Mouse (Mus musculus) granulocyte monocyte progenitor cell, adult 5-6 weeks (primary cell): Measurements from ENCODE around the gene Eef2kmt. TPM values are rescaled to one million over a fixed set of nuclear protein-coding genes. Genes with fewer than 3 reads are reported as not detected.
A peak's percentile ranks its signal among the peaks of the same experiment; 100 is the strongest.
"Not testable (repeated sequence)": the region's sequence is repeated elsewhere in the genome, so short reads cannot be mapped to it uniquely, and the experiment has no call there.

Experiments used
- ATAC-seq: replicated peaks from 2 replicates; pipeline ENCODE4 v1.8.0; 2016; ENCODE audit warnings: mild to moderate bottlenecking, moderate TSS enrichment, inconsistent platforms; ENCODE audit not compliant: poor library complexity, severe bottlenecking
- total RNA-seq, 2 experiments: library from RNA; stranded (forward) in 1 of 2; stranded (reverse) in 1 of 2; fragments of 200-712, 200-1000 nt in 1 of 2; fragments of >200 nt in 1 of 2; fragmentation: Nextera tagmentation in 1 of 2; gene quantifications; 2 replicates each; pipeline ENCODE4 v1.2.3; 2014 to 2017

The Eef2kmt gene
- total RNA-seq, 2 experiments from 2014 or later = 23.1 to 28.8 TPM

DNA sequence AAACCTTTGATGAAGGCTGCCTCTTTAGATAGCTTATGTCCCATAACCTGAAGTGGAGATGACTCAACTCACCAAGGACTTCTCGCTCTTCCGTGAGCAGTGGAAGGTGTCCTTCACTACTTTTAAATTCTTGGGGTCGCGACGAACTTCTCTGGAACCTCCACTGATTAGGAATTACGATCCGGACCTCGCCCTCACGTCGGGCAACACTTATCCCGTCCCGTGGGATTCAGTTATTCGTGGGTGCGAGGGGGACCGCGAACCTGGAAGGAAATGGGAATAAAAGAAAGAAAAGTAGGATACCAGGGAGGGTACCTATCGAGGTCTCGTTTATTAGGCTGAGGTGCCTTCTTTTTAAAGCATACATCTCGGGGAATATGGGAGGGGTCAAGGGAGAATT is 28.3 kb downstream of the Eef2kmt start:
- ATAC-seq = not testable (repeated sequence)

DNA sequence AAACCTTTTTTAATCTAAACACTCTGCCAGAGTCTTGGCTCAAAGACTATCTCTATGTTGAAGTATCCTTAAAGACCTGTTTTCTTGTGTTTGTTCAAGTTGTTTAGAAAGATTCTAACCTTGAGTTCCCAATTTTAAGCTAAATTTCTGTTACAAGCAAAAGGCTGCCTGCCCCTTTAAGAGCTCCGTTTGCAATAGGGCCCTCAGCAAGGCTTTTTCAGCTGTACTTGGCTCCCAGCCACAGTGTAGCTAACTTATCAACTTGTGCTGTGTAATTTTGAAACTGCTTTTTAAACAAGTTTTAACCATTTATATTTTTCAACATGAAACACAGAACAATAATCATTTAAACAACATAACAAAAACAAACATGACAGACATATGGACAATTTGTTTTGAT is 29.2 kb downstream of the Eef2kmt start:
- ATAC-seq = not testable (repeated sequence)

DNA sequence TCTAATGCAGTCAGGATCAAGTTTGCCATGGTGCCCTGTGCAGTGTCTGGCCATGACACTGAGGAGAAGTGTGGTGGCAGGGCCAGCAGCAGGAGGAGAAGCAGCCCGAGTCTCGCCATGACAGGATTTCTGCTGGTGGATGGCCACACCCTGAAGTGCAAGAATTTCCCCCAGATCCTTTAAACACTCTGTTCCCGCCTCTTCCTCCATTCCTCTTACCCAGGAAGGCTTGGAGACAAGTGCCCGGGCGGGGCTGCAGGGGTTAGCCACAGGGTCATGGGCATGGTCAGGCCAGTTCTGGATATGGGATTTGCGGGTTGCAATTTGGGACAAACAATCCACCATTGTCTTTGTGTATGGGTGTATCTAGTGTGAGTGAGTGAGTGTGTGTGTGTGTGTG is 33.6 kb downstream of the Eef2kmt start, which contains the start of gene AU021092:
Gene AU021092 (minus strand): TSS at position 160 of the 400 bp plus-strand sequence.
- no peak for ATAC-seq

DNA sequence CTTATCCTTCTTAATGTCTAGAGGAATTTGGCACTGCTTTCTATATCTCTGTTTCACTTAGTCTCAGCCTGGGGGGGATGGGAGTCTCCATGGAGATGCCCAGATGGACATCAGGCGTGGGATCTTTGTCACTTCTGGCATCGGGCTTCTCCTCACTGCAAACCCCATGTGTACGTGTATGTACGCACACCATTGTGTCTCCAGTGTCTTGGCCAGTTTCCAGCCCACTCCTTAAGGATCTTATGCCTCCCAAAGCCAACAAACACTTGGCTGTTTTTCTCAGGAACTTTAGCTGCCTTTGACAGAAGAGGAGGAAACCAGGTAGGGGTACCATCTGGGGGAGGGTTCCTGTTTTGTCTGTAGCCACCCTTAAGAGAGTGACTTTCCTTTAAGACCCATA is 34.4 kb downstream of the Eef2kmt start:
- ATAC-seq = no peak

DNA sequence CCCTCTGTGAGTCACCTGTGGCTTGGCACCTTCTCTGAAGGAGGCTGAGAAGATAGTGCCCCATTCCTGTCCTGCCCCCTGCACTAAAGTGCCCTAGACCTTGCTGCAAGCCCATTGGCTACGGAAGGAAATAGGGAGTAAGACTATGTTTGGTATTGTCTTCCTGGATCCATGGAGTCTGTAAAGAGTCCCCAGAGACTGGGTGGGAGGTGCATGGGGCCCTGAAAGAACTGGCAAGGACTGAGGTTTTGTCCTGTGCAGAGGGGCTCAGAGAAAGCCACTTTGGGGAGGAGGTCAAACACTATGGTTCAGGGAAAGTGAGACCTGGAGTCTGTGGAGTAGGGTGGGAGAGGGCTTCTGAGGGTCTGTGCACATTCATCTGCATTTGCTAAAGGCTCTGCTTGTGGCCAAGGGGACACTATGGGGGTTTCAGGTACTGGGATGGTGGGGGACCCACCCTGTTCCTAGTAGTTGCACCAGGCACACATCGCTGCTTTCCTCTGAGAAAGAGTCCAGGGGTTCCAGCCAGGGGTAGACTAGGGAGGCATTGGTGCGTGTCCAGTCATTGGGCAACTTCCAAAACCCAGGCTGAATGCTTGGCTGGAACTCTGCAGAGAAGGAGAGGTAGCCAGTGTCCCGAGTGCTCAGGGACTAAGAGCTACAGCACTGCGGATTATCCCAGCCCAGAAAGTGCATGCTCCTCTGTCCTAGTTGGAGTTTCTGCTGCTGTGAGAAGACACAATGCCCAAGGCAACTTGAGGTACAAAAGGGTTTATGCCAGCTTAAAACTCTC is 38.2 kb downstream of the Eef2kmt start:
- no peak for ATAC-seq

DNA sequence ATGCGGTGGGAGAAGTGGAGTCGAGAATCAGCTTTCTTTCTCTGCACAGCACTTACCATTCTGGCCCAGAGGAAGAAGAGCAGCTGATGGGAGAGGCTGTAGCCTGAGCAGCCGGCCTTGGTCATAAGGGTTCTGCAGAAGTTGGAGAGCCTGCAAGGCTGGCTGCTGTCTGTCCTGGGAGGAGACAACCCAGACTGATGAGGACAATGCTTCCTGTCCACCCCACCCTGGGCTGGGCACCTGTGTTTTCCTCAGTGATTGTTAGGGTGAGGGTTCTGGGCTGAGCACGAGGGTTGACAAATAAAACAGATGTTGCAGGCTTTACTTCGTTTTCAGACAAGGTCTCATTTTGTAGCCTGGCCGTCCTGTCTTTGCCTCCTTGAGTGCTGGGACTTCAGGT is 39.1 kb downstream of the Eef2kmt start:
- no peak for ATAC-seq

DNA sequence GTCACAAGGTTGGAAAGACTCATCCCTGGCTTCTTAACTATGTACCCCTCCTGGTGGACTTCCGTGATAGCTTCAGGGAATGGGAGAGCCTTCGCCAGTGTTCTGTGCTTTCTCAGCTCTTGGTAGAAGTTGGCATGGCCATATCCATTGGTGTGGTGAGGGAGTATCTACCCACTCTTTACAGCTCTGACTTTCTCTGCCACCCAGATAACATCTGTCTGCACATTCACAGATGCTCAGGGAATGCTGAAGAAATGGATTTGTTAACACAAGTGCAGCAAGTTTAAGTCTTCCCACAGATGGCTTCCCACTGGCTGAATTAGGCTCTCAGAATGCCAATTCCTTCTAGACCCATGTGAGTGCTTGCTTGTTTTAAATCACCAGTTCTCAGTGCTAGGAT is 41.7 kb downstream of the Eef2kmt start:
- ATAC-seq = no peak

DNA sequence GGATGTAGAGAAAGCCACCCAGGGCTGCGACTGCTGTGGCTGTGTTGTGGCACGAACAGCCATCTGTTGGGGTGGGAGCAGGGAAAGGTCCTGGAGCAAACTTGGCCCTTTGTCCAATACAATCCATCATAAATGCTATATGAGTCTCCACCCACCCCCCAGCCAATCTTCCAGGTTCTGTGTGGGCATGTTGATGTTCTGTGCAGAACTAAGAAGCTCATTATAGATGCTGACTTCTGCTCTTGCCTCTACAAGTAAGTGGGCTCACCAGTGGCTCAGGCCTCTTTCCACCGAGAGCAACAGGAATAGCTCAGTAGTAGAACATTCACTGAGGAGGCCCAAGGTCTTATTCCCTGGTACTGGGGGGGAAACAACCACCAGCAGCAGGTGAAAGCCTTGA is 43.6 kb downstream of the Eef2kmt start:
- ATAC-seq = no peak

DNA sequence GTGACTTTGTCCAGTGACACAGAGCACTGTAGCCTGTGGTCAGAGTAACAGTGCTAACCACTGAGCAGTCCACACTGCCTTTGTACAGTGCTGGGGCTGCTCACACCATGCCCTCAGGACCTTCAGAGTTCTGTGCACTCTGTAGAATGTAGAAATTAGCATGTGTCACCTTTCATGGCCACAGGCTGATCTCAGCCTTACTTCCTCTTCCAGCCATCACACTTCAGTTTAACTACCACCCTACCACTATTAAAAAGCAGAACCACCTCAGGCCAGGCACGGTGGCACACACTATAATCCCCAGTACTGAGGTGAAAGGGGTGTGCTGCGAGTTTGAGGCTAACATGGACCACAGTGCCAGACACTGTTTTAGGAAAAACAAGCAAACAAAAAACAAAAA is 45.4 kb downstream of the Eef2kmt start:
- ATAC-seq = peak; percentile 94

DNA sequence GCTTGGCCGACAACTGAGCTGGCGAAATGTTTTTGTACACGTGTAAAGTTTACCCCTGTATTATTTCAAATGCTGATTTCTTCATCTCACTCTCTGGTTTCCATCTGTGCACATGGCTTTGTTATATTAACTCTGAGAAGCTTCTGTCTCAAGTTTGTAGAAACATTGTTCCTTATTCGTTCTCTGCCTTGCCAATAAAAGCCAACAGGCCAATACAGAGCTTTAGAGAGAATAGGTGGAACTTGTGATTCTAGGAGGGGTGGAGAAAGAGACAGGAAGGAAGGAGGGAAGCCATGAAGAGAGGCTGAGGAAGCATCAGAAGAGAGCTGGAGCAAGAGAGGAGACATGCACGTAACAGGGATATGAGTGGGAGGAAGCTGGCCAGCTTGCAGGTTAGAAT is 49.7 kb downstream of the Eef2kmt start:
- no peak for ATAC-seq

DNA sequence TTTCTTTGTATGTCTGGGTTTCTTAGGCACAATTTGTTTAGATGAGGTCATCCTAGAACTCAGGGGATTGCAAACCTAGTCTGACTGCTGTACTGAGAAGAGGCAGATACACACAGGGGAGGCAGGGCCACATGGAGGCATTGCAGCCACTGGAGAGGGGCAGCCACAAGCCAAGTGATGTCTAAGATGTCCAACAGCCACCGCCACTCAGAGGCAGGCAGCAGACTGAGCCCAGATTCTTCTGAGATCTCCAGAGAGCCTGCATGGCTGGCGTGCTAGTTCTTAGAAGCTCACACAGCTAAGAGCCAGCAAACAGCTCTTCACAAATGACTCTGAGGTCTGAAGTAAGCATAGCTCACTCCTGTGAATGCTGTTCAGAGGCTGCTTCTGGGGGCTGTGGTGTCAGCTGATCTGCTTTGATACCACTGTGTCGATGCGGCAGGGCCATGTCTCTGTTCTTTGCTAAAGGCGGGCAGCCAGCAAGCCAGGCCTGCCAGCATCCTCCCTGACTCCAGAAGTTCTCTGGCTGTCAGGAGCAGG is 50.3 kb downstream of the Eef2kmt start:
- no peak for ATAC-seq

DNA sequence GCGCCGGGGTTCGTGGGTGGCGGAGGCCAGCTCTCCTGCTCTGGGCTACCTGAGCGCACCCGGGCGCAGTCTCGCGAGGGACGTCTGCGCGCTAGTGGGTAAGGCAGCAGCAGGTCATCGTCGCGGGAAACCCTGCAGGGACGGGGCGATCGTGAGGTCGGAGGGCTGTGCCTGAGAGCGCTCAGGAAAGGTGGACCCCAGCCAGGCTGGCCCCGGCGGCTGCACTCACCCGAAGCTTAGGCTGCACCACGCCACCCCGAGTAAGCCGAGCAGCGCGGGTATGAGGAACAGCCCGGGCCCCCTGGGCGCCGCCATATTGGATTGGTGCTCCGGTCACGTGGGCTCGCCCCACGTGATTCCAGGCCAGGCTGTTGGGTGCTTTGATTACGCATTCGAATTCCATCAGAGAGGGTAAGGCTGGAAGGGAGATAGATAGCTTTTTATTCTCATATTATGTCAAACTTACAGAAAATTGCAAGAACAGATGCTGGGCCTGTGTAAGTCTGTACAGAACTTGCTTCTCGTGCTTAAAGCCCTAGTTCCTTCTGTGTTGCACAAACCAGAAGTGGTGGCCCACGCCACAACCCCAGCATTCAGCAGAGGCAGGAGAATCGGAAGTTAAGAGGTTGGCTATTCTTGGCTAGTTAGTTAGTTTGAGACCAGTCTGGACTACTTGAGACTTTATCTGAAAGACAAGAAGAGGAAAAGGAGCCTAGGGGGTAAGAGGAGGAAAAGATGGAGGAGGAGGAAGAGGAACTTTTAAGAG is 51.9 kb downstream of the Eef2kmt start, which contains the start of gene Nagpa:
Gene Nagpa (minus strand): TSS at position 345 of the 766 bp plus-strand sequence.
- peak; percentile 73 for ATAC-seq

DNA sequence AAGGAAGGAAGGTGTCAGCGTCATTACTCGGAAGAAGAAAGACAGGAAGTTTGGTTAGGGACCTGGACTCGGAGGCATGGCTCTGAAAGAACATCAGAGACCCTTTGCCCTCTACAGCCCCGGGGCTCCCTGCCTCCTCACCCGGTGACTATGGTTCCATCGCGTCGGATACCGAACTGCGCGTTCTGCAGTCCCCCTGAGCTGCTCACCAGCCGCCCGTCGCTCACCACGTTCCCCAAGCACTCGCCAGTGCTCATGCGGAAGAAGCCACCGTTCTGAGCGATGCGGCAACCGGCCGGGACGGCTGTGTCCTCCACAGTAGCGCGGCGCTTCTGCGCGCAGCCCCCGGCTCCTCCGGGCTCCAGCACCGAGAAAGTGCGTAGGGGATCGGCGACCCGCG is 52.6 kb downstream of the Eef2kmt start:
- peak; percentile 28 for ATAC-seq

DNA sequence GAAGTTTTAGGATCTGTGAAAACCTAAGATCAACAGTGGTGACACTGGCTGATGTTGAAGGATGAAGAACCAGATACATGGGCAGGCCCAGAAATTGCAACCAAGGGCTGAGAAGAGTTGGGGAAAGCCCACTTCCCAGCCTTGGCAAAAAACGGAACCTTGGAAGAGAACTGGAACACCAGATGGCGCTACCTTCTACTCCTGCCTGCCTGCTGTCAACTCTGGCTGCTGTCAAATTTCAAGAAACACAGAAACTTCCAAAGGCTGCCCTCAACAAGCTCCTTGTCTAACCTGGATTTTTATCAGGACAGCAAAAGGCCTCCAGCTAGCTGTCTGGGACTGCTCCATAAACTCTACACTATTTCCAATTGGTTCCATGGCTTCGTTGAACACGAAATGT is 53.1 kb downstream of the Eef2kmt start:
- peak; percentile 60 for ATAC-seq

DNA sequence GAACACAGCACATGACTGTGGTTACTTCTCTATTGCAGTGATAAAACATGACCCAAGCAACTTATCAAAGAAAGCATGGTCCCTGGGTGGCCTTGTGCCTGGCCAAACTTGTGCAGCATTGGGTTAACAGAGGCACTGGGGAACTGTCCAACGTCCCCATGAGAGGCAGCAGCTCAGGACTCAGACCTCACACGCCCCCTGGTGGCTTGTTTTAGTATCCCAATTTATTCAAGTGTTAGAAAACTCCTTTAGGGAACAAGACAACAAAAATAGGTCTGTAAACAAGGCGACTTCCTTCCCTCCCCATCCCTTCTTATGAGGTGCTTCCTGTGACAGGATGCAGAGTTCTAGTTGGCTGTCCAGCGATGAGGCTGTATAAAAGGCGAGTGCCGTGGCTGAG is 60.7 kb downstream of the Eef2kmt start:
- ATAC-seq = peak; percentile 83

Other genes starting within 250 kb of the Eef2kmt start
- not detected in 2 replicates for gene Smim22, start 248.7 kb downstream of the Eef2kmt start, total RNA-seq (2014; fragmentation: Nextera tagmentation)
- not detected in 2 replicates for gene Smim22, start 248.7 kb downstream of the Eef2kmt start, total RNA-seq (2017)
- 61.2 and 81.6 TPM in 2 replicates for gene Rogdi, start 242.4 kb downstream of the Eef2kmt start, total RNA-seq (2014; fragmentation: Nextera tagmentation)
- gene Rogdi, start 242.4 kb downstream of the Eef2kmt start, total RNA-seq (2017) = 17.9 and 20.2 TPM in 2 replicates
- gene Glyr1, start 206.1 kb downstream of the Eef2kmt start, total RNA-seq (2014; fragmentation: Nextera tagmentation) = 96.9 and 97.4 TPM in 2 replicates
- 103 and 105 TPM in 2 replicates for gene Glyr1, start 206.1 kb downstream of the Eef2kmt start, total RNA-seq (2017)
- gene Ubn1, start 205.9 kb downstream of the Eef2kmt start, total RNA-seq (2014; fragmentation: Nextera tagmentation) = 51.8 and 54.2 TPM in 2 replicates
- gene Ubn1, start 205.9 kb downstream of the Eef2kmt start, total RNA-seq (2017) = 44.3 and 48.4 TPM in 2 replicates
- not detected in 2 replicates for gene Ppl, start 123.6 kb downstream of the Eef2kmt start, total RNA-seq (2014; fragmentation: Nextera tagmentation)
- gene Ppl, start 123.6 kb downstream of the Eef2kmt start, total RNA-seq (2017) = not detected in 2 replicates
- gene Sec14l5, start 108.9 kb downstream of the Eef2kmt start, total RNA-seq (2014; fragmentation: Nextera tagmentation) = not detected in 2 replicates
- not detected in 2 replicates for gene Sec14l5, start 108.9 kb downstream of the Eef2kmt start, total RNA-seq (2017)
- gene Nagpa, start 52.0 kb downstream of the Eef2kmt start, total RNA-seq (2014; fragmentation: Nextera tagmentation) = 42.0 and 68.1 TPM in 2 replicates
- gene Nagpa, start 52.0 kb downstream of the Eef2kmt start, total RNA-seq (2017) = 64.8 and 75.8 TPM in 2 replicates
- gene AU021092, start 33.7 kb downstream of the Eef2kmt start, total RNA-seq (2014; fragmentation: Nextera tagmentation) = not detected in 2 replicates
- gene AU021092, start 33.7 kb downstream of the Eef2kmt start, total RNA-seq (2017) = not detected in 2 replicates
- gene Alg1, start 22.4 kb downstream of the Eef2kmt start, total RNA-seq (2014; fragmentation: Nextera tagmentation) = 16.7 and 26.9 TPM in 2 replicates
- gene Alg1, start 22.4 kb downstream of the Eef2kmt start, total RNA-seq (2017) = 18.3 and 19.9 TPM in 2 replicates